Mouse (Mus musculus) midbrain, embryonic 10.5 days (tissue): ENCODE results near the gene Rtp4. TPM values are rescaled to one million over a fixed set of nuclear protein-coding genes. Genes with fewer than 3 reads are reported as not detected.

Experiments used
- DNase-seq: peaks from one replicate; pipeline ENCODE4 v3.0.0-alpha.2; 2017; ENCODE audit warnings: low spot score
- H3K27ac ChIP-seq: fragments of 300-500 bp; sonication (generic); replicated peaks from 2 replicates; pipeline ENCODE4 v1.5.1; 2016; ENCODE audit warnings: mild to moderate bottlenecking
- H3K27me3 ChIP-seq: fragments of 300-500 bp; sonication (generic); 2 replicates; pipeline ENCODE4 v1.6.1; 2016; ENCODE audit warnings: low read depth, mild to moderate bottlenecking; ENCODE audit not compliant: poor library complexity, severe bottlenecking
- H3K36me3 ChIP-seq: fragments of 300-500 bp; sonication (generic); 2 replicates; pipeline ENCODE4 v1.6.1; 2016; ENCODE audit warnings: mild to moderate bottlenecking, moderate library complexity
- H3K4me1 ChIP-seq: fragments of 300-500 bp; sonication (generic); 2 replicates; pipeline ENCODE4 v1.6.1; 2016
- H3K4me3 ChIP-seq: fragments of 300-500 bp; sonication (generic); 2 replicates; pipeline ENCODE4 v1.5.1; 2016; ENCODE audit warnings: mild to moderate bottlenecking, moderate library complexity
- H3K9me3 ChIP-seq: fragments of 300-500 bp; sonication (generic); replicated peaks from 2 replicates; pipeline ENCODE4 v1.6.1; 2016; ENCODE audit warnings: mild to moderate bottlenecking
- WGBS: fragments of 180-500 bp; shearing (Covaris S2); methylation state at CpG from one replicate; pipeline ENCODE4 v1.1.7; 2016; 5-methylcytosine and 5-hydroxymethylcytosine counted together
- polyA plus RNA-seq: library from polyadenylated mRNA; unstranded; fragments of >200 nt; fragmentation: Nextera tagmentation; extraction: Ambion mirVana; gene quantifications from 2 replicates; pipeline ENCODE4 v1.2.1, GENCODE M21; 2016

Gene Rtp4
- polyA plus RNA-seq = 0.69 and 1.7 TPM in 2 replicates

- no peaks in the 10 kb centered on the region for H3K9me3 ChIP-seq
- peaks cover 36% of the 10 kb centered on the region for H3K4me1 ChIP-seq
- H3K36me3 ChIP-seq = no peaks in the 10 kb centered on the region
- H3K27me3 ChIP-seq = peaks cover 34% of the 10 kb centered on the region
- H3K4me3 ChIP-seq = peak within 1 kb of the TSS; percentile 59
- peak within 1 kb of the TSS; percentile 88 for H3K27ac ChIP-seq
- peak; percentile 63 for DNase-seq
- WGBS = under 1% methylated on average over 12 of the region's 12 CpGs
Measured at GRCm38 (mm10) chr16:23520235-23520871, at the start of gene Rtp4, which contains the start of gene Masp1. Rtp4 (plus strand) TSS chr16:23520291. Masp1 (minus strand) TSS chr16:23520815.

- H3K36me3 ChIP-seq = peaks cover 10% of the 10 kb centered on the region
- WGBS = 92% methylated on average over 6 of the region's 6 CpGs
Measured at GRCm38 (mm10) chr16:23471551-23471950, 48.5 kb upstream of the Rtp4 start.

GRCm38 (mm10) chr16:23472046-23472445 is 48.0 kb upstream of the Rtp4 start:
- no peaks in the 10 kb centered on the region for H3K9me3 ChIP-seq
- 78% methylated on average over 3 of the region's 3 CpGs for WGBS
- no peaks in the 10 kb centered on the region for H3K27me3 ChIP-seq
- H3K36me3 ChIP-seq = peaks cover 10% of the 10 kb centered on the region
- no peak overlapping the region for H3K4me3 ChIP-seq
- H3K4me1 ChIP-seq = no peaks in the 10 kb centered on the region
- no peak overlapping the region for H3K27ac ChIP-seq
- no peak for DNase-seq

More at GRCm38 (mm10) chr16:23471551-23471950, 48.5 kb upstream of the Rtp4 start:
- H3K27me3 ChIP-seq = no peaks in the 10 kb centered on the region
- no peak overlapping the region for H3K27ac ChIP-seq
- no peaks in the 10 kb centered on the region for H3K4me1 ChIP-seq
- no peak for DNase-seq
- H3K4me3 ChIP-seq = no peak overlapping the region
- H3K9me3 ChIP-seq = no peaks in the 10 kb centered on the region

- no peak overlapping the region for H3K4me3 ChIP-seq
- H3K4me1 ChIP-seq = peaks cover 5% of the 10 kb centered on the region; the same call in 1 of the 2 replicates
- WGBS = 93% methylated on average over 4 of the region's 4 CpGs
- H3K27me3 ChIP-seq = no peaks in the 10 kb centered on the region
- DNase-seq = no peak
- no peak overlapping the region for H3K27ac ChIP-seq
- no peaks in the 10 kb centered on the region for H3K36me3 ChIP-seq
- no peaks in the 10 kb centered on the region for H3K9me3 ChIP-seq
Measured at GRCm38 (mm10) chr16:23475651-23476050, 44.4 kb upstream of the Rtp4 start.

GRCm38 (mm10) chr16:23476598-23476997 is 43.5 kb upstream of the Rtp4 start:
- H3K36me3 ChIP-seq = no peaks in the 10 kb centered on the region

GRCm38 (mm10) chr16:23479872-23480603 is 40.1 kb upstream of the Rtp4 start:
- no peaks in the 10 kb centered on the region for H3K27me3 ChIP-seq
- 74% methylated on average over 7 of the region's 7 CpGs for WGBS
- H3K9me3 ChIP-seq = no peaks in the 10 kb centered on the region
- H3K4me3 ChIP-seq = no peak overlapping the region
- H3K36me3 ChIP-seq = peaks cover 2% of the 10 kb centered on the region; the same call in 1 of the 2 replicates
- peaks cover 18% of the 10 kb centered on the region; the same call in 1 of the 2 replicates for H3K4me1 ChIP-seq
- no peak overlapping the region for H3K27ac ChIP-seq
- DNase-seq = no peak

More at GRCm38 (mm10) chr16:23476598-23476997, 43.5 kb upstream of the Rtp4 start:
- H3K4me3 ChIP-seq = no peak overlapping the region
- H3K27me3 ChIP-seq = no peaks in the 10 kb centered on the region
- H3K4me1 ChIP-seq = peaks cover 7% of the 10 kb centered on the region; the same call in 1 of the 2 replicates
- no peaks in the 10 kb centered on the region for H3K9me3 ChIP-seq
- no peak overlapping the region for H3K27ac ChIP-seq
- no peak for DNase-seq

GRCm38 (mm10) chr16:23482218-23482617 is 37.9 kb upstream of the Rtp4 start:
- Histone ChIP-seq H3K4me1 (peaks cover 18% of the 10 kb centered on the region; the same call in 1 of the 2 replicates), H3K27me3 (no peaks in the 10 kb centered on the region), H3K4me3 (no peak overlapping the region), H3K9me3 (no peaks in the 10 kb centered on the region), H3K36me3 (peaks cover 5% of the 10 kb centered on the region; the same call in 1 of the 2 replicates), H3K27ac (no peak overlapping the region)
- WGBS = 46% methylated on average over 3 of the region's 3 CpGs
- peak; percentile 17 for DNase-seq

- no peak for DNase-seq
- Histone ChIP-seq H3K27ac (no peak overlapping the region), H3K9me3 (no peaks in the 10 kb centered on the region), H3K4me1 (peaks cover 18% of the 10 kb centered on the region; the same call in 1 of the 2 replicates), H3K4me3 (no peak overlapping the region), H3K36me3 (peaks cover 11% of the 10 kb centered on the region; the same call in 1 of the 2 replicates), H3K27me3 (no peaks in the 10 kb centered on the region)
- WGBS = 95% methylated on average over 12 of the region's 12 CpGs
Measured at GRCm38 (mm10) chr16:23482846-23483245, 37.2 kb upstream of the Rtp4 start.

GRCm38 (mm10) chr16:23483292-23483691 is 36.8 kb upstream of the Rtp4 start:
- Histone ChIP-seq H3K27me3 (no peaks in the 10 kb centered on the region), H3K36me3 (peaks cover 12% of the 10 kb centered on the region; the same call in 1 of the 2 replicates)
- no peak for DNase-seq

GRCm38 (mm10) chr16:23492783-23493182 is 27.3 kb upstream of the Rtp4 start:
- 80% methylated on average over 4 of the region's 4 CpGs for WGBS
- no peak for DNase-seq
- H3K4me1 ChIP-seq = peaks cover 10% of the 10 kb centered on the region
- H3K36me3 ChIP-seq = peaks cover 4% of the 10 kb centered on the region; the same call in 1 of the 2 replicates
- no peaks in the 10 kb centered on the region for H3K9me3 ChIP-seq
- H3K27me3 ChIP-seq = peaks cover 22% of the 10 kb centered on the region
- no peak overlapping the region for H3K4me3 ChIP-seq
- H3K27ac ChIP-seq = no peak overlapping the region

More at GRCm38 (mm10) chr16:23483292-23483691, 36.8 kb upstream of the Rtp4 start:
- peaks cover 18% of the 10 kb centered on the region; the same call in 1 of the 2 replicates for H3K4me1 ChIP-seq
- H3K9me3 ChIP-seq = no peaks in the 10 kb centered on the region
- H3K27ac ChIP-seq = no peak overlapping the region
- WGBS = 89% methylated on average over 10 of the region's 10 CpGs
- H3K4me3 ChIP-seq = no peak overlapping the region

GRCm38 (mm10) chr16:23496245-23496924 is 23.7 kb upstream of the Rtp4 start:
- Histone ChIP-seq H3K36me3 (peaks cover 3% of the 10 kb centered on the region; the same call in 1 of the 2 replicates), H3K27me3 (peaks cover 31% of the 10 kb centered on the region), H3K9me3 (no peaks in the 10 kb centered on the region), H3K4me3 (no peak overlapping the region), H3K27ac (no peak overlapping the region), H3K4me1 (peaks cover 16% of the 10 kb centered on the region)
- 82% methylated on average over 8 of the region's 8 CpGs for WGBS
- DNase-seq = no peak

- peaks cover 3% of the 10 kb centered on the region; the same call in 1 of the 2 replicates for H3K36me3 ChIP-seq
- H3K27me3 ChIP-seq = peaks cover 31% of the 10 kb centered on the region
- no peak overlapping the region for H3K27ac ChIP-seq
- no peaks in the 10 kb centered on the region for H3K9me3 ChIP-seq
- no peak for DNase-seq
- H3K4me3 ChIP-seq = no peak overlapping the region
- H3K4me1 ChIP-seq = peaks cover 16% of the 10 kb centered on the region
- WGBS = 32% methylated on average over 3 of the region's 3 CpGs
Measured at GRCm38 (mm10) chr16:23497440-23497839, 22.7 kb upstream of the Rtp4 start.
